Mouse (Mus musculus) hematopoietic stem cell, adult 5-6 weeks (primary cell): ENCODE results near the gene Ostc. TPM values are rescaled to one million over a fixed set of nuclear protein-coding genes. Genes with fewer than 3 reads are reported as not detected.

Source experiments
- ATAC-seq, 2 experiments: fragments of 125-278 bp in 1 of 2; replicated peaks in 1 of 2; 2 replicates each; pipeline ENCODE4 v1.8.0; 2016 to 2017; ENCODE audit warnings: inconsistent platforms in 2 of 2, mild to moderate bottlenecking in 2 of 2, moderate number of reproducible peaks in 2 of 2, low read depth in 1 of 2, moderate TSS enrichment in 1 of 2; ENCODE audit not compliant: low FRiP score in 2 of 2, poor library complexity in 2 of 2, severe bottlenecking in 2 of 2, insufficient read depth in 1 of 2, low TSS enrichment in 1 of 2
- total RNA-seq: library from RNA; stranded (forward); fragments of 172-1452, 232-1000 nt; gene quantifications from 2 replicates; pipeline ENCODE4 v1.2.3, GENCODE M21; 2017

The Ostc gene
- total RNA-seq, 1 experiment from 2014 or later = 127 TPM

GRCm38 (mm10) chr3:130716555-130716954 lies 7.3 kb upstream of the Ostc start:
- ATAC-seq = no peak

DNA sequence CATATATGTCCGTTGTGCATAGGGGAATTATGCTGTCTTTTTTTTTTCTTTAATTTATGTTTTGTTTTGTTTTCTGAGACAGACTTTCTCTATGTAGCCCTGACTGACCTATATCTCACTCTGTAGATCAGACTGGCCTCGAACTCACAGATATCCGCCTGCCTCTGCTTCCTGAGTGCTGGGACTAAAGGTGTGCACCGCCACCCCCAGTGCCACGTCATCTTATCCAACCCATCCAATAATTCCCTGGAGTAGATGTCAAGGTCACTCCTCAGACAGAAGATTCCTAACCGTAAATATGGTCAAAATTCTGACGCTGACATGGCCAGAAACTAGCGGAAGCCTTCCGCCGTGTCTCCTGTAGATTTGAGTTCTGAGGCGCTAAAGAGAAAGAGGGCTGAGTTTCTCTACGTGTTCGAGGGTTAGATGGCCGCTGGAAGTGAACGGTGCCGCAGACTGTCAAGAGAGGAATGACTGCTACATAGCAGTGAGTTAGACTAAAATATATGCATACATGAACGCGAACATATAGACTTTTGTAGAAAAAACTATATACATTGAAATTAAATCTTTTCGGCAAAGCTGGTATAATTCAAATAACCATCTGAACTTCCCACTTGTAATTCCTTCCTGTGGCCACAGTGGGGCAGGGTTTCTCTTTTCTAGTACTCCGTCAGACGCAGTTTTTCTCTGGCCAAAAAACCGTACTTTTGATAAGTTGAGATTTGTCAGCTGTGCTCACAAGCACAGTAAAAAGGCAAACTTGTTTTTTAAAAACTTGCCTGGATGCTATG lies 5.7 kb upstream of the Ostc start:
- ATAC-seq = peak; percentile 77 to 81

DNA sequence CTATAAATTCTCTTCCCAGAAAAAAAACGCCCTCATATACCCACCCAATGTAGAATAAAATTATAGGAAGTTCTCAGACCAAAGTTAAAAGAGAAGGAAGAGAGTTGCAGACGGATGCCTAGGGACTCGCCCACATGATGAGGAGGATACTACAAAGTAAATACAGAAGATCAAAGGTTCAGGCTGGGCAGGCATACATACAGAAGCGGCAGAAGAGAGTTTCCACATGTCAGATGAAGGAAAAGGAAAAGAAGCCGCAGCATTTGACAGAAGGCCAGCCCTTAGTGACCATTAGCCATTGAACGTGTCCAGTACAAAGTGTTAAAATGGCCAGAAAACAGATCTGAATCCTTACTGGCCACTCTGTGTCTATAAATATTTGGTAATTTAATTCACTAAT lies 3.6 kb upstream of the Ostc start:
- ATAC-seq = no peak

DNA sequence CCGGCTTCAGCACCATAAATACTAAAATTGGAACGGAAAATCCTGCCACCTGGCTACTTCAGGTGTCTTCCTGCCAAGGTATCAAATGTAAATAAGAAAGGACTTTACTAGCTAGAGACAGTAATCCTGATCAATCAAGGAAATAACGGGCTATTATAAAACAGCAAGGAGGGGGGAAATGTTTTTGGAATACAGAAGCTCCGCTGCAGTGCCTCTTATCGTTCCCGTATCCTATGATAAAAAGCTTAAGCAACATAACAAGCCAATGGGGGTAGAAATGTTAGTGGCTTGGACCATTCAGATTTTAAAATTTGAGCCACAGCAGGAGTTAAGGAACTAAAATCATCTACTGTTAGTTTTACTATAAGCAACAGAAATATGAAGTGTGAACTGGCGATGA lies 859 bp upstream of the Ostc start:
- no peak for ATAC-seq

- no peak for ATAC-seq
Measured at GRCm38 (mm10) chr3:130708529-130708928, 715 bp downstream of the Ostc start.

- ATAC-seq = no peak
Measured at GRCm38 (mm10) chr3:130702289-130702688, 7.0 kb downstream of the Ostc start.

DNA sequence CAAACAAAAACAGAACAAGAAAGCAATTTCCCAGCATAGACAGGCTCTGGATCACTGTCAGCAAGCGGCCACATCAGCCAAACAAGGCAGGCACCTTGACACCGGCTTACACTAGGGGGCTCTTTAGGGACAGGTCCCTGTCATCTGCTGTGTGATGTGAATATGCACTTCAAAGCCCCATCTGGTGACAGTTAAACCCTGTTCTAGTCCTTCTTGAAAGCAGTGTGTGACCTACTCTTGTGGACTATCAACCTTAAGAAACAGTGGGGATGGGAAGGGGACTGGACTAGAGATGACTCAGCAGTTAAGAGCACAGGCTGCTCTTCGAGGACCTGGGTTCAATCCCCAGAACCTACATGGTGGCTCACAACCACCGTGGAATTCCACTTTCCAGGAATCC lies 11.6 kb downstream of the Ostc start:
- ATAC-seq = no peak

DNA sequence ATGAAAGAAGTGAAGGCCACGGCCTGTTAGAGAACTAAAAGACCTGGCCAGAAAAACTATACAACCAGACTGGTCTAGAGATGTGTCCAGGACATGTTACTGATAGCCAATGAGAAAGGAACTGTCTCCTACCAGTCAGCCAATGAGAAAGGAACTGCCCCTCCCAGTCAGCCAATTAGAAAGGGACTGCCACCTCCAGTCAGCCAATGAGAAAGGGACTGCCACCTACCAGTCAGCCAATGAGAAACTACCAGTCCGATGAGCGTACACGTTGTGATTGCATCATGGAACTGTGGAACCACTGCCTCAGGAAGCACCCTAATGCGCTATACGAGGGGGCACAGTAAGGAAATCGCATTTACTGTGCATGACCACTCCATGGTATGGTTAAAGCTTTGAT lies 14.5 kb downstream of the Ostc start:
- ATAC-seq = no peak

- no peak for ATAC-seq
Measured at GRCm38 (mm10) chr3:130694041-130694593, 15.1 kb downstream of the Ostc start.

- ATAC-seq = peak; percentile 18 to 50; a peak in 3 of 4 replicates
Measured at GRCm38 (mm10) chr3:130691596-130692170, 17.6 kb downstream of the Ostc start.

- ATAC-seq = peak; percentile 57 to 72
Measured at GRCm38 (mm10) chr3:130690834-130691595, 18.2 kb downstream of the Ostc start.

DNA sequence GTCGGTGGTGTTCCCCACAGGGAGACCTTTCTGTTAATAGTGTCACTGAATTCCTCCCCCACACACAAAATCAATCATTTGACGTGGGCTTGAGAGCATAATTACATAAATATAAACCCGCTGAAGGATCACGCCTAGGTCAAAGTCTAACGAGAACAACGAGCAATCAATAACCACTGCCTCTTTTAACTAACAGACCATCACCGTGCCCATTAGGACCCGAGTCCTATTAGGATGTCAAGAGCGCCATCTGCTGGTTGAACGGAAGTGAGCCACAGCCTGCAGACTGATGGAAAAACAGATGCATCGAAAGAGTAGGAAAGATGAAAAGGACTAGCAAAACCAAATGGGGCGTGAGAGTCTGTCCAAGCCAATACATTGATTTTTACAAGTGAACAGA lies 19.6 kb downstream of the Ostc start:
- ATAC-seq = 0 out of 4 replicates have a peak, but pooled peaks of 1 of the 2 experiments have one; percentile 25

- no peak for ATAC-seq
Measured at GRCm38 (mm10) chr3:130687051-130687450, 22.2 kb downstream of the Ostc start.

DNA sequence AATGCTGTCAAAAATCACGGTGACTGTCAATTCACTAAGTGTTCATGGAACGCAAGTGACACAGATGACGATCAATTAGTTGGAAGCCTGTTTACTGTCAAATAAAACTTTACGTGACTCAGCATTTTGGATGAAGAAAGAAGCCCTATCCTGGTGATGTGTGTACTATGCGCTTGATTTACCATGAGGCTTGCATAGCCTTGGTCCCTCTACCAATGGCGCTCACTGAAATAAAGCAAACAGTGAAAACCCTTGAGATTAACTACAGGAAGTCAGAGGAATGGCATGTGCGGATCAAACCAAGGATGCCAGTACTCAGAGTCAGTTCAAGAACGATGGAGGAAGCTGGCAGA lies 24.3 kb downstream of the Ostc start:
- no peak for ATAC-seq

DNA sequence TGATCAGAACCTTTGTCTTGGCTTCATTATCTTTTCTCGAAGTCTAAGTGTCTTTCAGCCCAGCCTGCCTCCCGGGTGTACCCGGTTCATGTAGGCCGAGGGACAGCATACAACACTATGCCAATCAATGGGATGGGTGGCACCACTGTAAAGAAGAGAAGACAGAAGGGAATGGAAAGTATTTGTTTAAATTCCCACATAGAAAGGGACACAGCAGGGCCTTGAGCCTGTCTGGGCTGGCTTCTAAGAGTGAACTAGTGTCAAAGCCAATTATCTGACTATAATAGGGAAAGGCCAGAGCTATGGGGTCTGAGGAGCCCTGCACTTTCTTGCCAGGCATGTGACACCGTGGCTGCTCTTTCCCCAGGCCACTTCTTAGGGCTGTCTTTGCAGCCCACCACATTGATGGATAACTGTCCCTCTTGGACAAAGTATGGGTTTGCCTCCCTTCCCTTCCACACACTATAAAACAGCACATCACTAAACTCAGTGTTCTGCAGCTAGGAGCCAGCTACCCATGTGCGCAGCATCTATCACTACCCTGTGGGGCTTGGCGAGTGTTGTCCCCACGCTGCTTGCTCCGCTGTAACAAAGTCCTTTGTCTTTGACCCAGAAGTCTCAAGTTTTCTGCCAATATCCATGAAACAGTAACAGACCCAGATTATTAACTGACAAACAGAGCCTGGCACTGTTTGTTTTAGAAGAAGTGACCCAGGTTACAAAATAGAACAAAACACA lies 24.8 kb downstream of the Ostc start:
- no peak for ATAC-seq

DNA sequence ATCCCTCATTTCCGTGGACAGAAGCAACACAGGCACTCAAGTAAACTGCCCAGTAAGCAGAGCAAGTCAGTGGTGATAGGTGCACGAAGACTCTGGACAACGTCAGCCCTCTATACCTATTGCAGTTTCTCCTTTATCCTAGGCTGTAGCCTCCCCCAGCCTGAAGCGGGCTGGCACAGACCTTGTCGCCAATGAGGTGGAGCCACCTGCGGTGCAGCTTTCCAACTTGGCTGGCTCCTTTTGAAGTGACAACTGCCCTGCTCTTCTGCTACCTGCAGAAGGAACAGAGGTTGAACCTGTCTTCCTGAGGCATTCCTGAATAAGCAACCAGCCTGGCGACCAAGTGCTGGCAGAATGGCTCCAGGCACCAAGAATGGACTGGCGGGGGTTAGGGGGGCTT lies 25.4 kb downstream of the Ostc start:
- ATAC-seq = no peak

DNA sequence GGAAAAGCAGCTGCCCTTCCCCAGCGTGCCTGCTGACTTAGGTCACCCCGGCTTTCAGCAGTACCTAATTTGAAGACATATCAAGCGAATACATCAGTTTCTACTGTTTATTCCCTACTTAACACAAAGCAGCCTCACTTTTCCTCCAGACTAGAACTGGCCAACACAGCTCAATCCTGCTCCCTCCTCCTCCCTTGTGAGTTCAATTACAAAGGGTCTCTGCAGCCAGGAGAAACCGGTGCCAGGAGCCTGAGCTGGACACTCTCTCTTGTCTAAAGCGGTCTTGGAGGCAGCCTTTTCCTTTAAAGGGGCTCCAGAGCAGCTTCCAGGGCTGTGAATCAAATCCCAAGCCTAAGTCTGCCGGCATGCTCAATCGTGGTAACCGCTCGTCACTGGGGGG lies 27.1 kb downstream of the Ostc start:
- no peak for ATAC-seq
